Mouse (Mus musculus) lung, postnatal 0 days (tissue): ENCODE results near the gene Tjp2. TPM values are rescaled to one million over a fixed set of nuclear protein-coding genes. Genes with fewer than 3 reads are reported as not detected.

Source experiments
- ATAC-seq: fragments of 200-750 bp; cut with Nextera tagmentation; 2 replicates; pipeline ENCODE4 v1.8.0; 2017; ENCODE audit warnings: moderate library complexity
- DNase-seq: peaks from one replicate; pipeline ENCODE4 v3.0.0-alpha.2; 2016; ENCODE audit warnings: low spot score
- H3K27ac ChIP-seq: fragments of 300-500 bp; sonication (generic); 2 replicates; pipeline ENCODE4 v1.5.1; 2014; ENCODE audit warnings: antibody characterized with exemption, mild to moderate bottlenecking, low read length, mixed read lengths
- H3K27me3 ChIP-seq: fragments of 300-500 bp; sonication (generic); replicated peaks from 2 replicates; pipeline ENCODE4 v1.6.1; 2014; ENCODE audit warnings: low read length, mixed read lengths; ENCODE audit not compliant: insufficient read depth
- H3K36me3 ChIP-seq: fragments of 300-500 bp; sonication (generic); 2 replicates; pipeline ENCODE4 v1.6.1; 2014; ENCODE audit warnings: low read length, mixed read lengths; ENCODE audit not compliant: insufficient read depth
- H3K4me1 ChIP-seq: fragments of 300-500 bp; sonication (generic); 2 replicates; pipeline ENCODE4 v1.6.1; 2014; ENCODE audit warnings: antibody characterized with exemption, low read depth, low read length, mixed read lengths; ENCODE audit not compliant: insufficient read depth
- H3K4me2 ChIP-seq: fragments of 300-500 bp; sonication (generic); replicated peaks from 2 replicates; pipeline ENCODE4 v1.6.1; 2014; ENCODE audit warnings: low read depth, mild to moderate bottlenecking, low read length, moderate library complexity, mixed read lengths
- H3K4me3 ChIP-seq: fragments of 300-500 bp; sonication (generic); 2 replicates; pipeline ENCODE4 v1.5.1; 2014; ENCODE audit warnings: low read depth, low read length
- H3K9ac ChIP-seq: fragments of 300-500 bp; sonication (generic); replicated peaks from 2 replicates; pipeline ENCODE4 v1.6.1; 2014; ENCODE audit warnings: low read depth, mild to moderate bottlenecking
- H3K9me3 ChIP-seq: fragments of 300-500 bp; sonication (generic); 2 replicates; pipeline ENCODE4 v1.6.1; 2016; ENCODE audit warnings: low read length, mixed read lengths
- CTCF ChIP-seq: IDR thresholded peaks from 2 replicates; pipeline ENCODE4 v1.5.1; 2016; ENCODE audit warnings: antibody characterized with exemption, mild to moderate bottlenecking
- EP300 ChIP-seq: IDR thresholded peaks from 2 replicates; pipeline ENCODE4 v1.6.1; 2016; ENCODE audit warnings: antibody characterized with exemption, mild to moderate bottlenecking, control low read depth
- WGBS: fragments of 180-500 bp; shearing (Covaris S2); extraction: QIAGEN DNeasy Blood & Tissue Kit; methylation state at CpG from one replicate; pipeline ENCODE4 v1.1.7; 2014; 5-methylcytosine and 5-hydroxymethylcytosine counted together
- polyA plus RNA-seq: library from polyadenylated mRNA; unstranded; fragments of >200 nt; fragmentation: Nextera tagmentation; extraction: Ambion mirVana; gene quantifications from 2 replicates; pipeline ENCODE4 v1.2.1, GENCODE M21; 2015

The Tjp2 gene
- polyA plus RNA-seq, 1 experiment from 2014 or later: 37.8 TPM

GRCm38 (mm10) chr19:24217851-24218250, 7.0 kb downstream of the Tjp2 start:
- Histone ChIP-seq H3K4me3 (no peak overlapping the region), H3K36me3 (no peaks in the 10 kb centered on the region), H3K4me2 (no peak overlapping the region), H3K27ac (no peak overlapping the region), H3K27me3 (no peaks in the 10 kb centered on the region), H3K4me1 (no peaks in the 10 kb centered on the region), H3K9me3 (no peaks in the 10 kb centered on the region), H3K9ac (no peak overlapping the region)
- ATAC-seq: no peak
- no peak for DNase-seq
- TF ChIP-seq EP300 (no peak), CTCF (no peak)

DNA sequence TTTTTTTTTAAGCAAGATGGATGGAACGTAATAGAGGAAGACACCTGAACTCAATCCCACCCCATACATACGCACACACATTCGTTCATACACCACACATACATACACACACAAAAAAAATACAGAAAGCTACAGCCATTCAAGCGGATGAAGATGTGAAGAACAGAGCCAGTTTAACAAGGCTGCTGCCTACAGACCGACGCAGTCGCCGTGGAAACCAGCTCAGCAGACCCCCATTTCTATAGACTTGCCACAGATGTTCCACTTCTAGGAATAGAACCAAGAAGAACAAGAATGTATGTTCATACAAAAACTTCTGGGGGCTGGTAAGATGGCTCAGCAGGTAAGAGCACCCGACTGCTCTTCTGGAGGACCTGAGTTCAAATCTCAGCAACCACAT, 8.1 kb downstream of the Tjp2 start:
- DNase-seq (no peak), ATAC-seq (no peak)
- Histone ChIP-seq H3K9me3 (no peaks in the 10 kb centered on the region), H3K27me3 (no peaks in the 10 kb centered on the region), H3K4me3 (no peak overlapping the region), H3K27ac (no peak overlapping the region), H3K4me2 (no peak overlapping the region), H3K4me1 (no peaks in the 10 kb centered on the region), H3K9ac (no peak overlapping the region), H3K36me3 (no peaks in the 10 kb centered on the region)
- TF ChIP-seq CTCF (no peak), EP300 (no peak)
- 91% methylated on average over 9 of the region's 9 CpGs for WGBS

DNA sequence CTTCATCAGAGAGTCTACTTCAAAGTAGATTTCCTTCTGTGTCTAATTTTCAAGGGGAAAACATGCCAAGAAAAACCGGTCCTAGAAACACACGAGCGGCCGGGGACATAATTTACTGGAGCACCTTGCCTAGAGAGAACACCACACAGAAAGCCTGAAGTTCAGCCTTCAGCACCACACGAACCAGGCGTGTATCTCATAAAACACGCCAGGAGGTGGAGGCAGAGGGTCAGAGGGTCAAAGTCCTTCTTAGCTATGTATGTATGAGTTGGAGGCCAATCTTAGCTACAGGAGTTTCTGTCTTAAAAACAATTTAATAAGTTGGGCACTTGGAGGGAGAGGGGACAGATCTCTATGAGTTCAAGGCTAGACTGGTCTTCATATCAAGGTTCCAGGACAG, 9.9 kb downstream of the Tjp2 start:
- Histone ChIP-seq H3K9me3 (no peaks in the 10 kb centered on the region), H3K9ac (no peak overlapping the region), H3K4me2 (no peak overlapping the region), H3K4me3 (no peak overlapping the region), H3K36me3 (no peaks in the 10 kb centered on the region), H3K4me1 (no peaks in the 10 kb centered on the region), H3K27me3 (no peaks in the 10 kb centered on the region), H3K27ac (no peak overlapping the region)
- whole genome bisulfite sequencing: 56% methylated on average over 7 of the region's 7 CpGs
- DNase-seq: no peak
- no peak for ATAC-seq
- TF ChIP-seq EP300 (no peak), CTCF (peak; percentile 42)

GRCm38 (mm10) chr19:24213299-24213698, 11.5 kb downstream of the Tjp2 start:
- H3K4me2 ChIP-seq: no peak overlapping the region
- H3K27me3 ChIP-seq: no peaks in the 10 kb centered on the region
- H3K4me1 ChIP-seq: no peaks in the 10 kb centered on the region
- 0 out of 2 replicates have a peak overlapping the region, but pooled peaks have one; percentile 14 for H3K27ac ChIP-seq
- DNase-seq: no peak
- no peaks in the 10 kb centered on the region for H3K9me3 ChIP-seq
- H3K4me3 ChIP-seq: no peak overlapping the region
- WGBS: 39% methylated on average over 7 of the region's 7 CpGs
- TF ChIP-seq CTCF (no peak), EP300 (no peak)
- no peak overlapping the region for H3K9ac ChIP-seq
- ATAC-seq: peak; percentile 10; the same call in 1 of the 2 replicates
- H3K36me3 ChIP-seq: no peaks in the 10 kb centered on the region

DNA sequence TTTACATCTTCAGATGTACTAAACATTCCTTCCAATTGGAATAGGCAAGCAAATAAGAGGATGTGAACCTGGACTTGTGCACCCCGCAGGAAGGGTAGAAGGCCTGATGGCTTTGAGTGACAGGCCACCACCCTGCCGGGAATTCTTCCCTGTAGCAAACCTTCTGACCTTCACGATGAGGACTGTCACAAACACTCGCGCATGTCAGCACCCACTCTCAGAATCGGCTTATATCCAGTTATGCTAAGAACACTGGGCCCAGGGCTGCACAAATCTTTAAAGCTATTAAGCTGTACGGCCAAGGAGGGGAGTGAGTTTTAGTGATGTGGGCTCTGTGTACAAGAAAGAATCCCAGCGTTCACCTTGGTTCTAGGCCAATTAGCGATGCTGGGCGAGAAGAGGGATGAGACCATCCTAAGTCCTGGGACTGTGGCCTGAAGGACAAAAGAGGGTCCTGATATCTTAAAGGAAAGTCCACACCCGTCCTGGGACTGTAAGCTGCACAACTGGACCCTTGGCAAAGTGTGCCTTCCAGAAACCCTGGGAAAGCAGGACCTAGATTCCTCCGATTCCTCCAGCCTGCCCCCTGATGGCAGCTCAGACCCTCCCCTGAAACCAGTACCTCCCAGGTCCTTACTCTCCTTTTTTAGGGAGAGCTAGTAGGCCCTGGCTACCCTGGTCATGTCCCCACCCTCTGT, 12.1 kb downstream of the Tjp2 start:
- ATAC-seq: no peak
- no peak for DNase-seq
- no peaks in the 10 kb centered on the region for H3K36me3 ChIP-seq
- 67% methylated on average over 12 of the region's 12 CpGs for WGBS
- no peak overlapping the region for H3K4me3 ChIP-seq
- no peak overlapping the region for H3K4me2 ChIP-seq
- H3K27me3 ChIP-seq: no peaks in the 10 kb centered on the region
- no peak overlapping the region for H3K27ac ChIP-seq
- H3K9me3 ChIP-seq: no peaks in the 10 kb centered on the region
- H3K4me1 ChIP-seq: no peaks in the 10 kb centered on the region
- H3K9ac ChIP-seq: no peak overlapping the region
- no peak for TF ChIP-seq CTCF

- Histone ChIP-seq H3K4me2 (no peak overlapping the region), H3K36me3 (no peaks in the 10 kb centered on the region), H3K4me1 (no peaks in the 10 kb centered on the region), H3K27me3 (no peaks in the 10 kb centered on the region), H3K9ac (no peak overlapping the region), H3K9me3 (no peaks in the 10 kb centered on the region), H3K27ac (no peak overlapping the region), H3K4me3 (no peak overlapping the region)
- DNase-seq: peak; percentile 48
- TF ChIP-seq CTCF (no peak), EP300 (no peak)
- peak; percentile 72 for ATAC-seq
- WGBS: 28% methylated on average over 10 of the region's 10 CpGs
Observed at GRCm38 (mm10) chr19:24211168-24211567, 13.7 kb downstream of the Tjp2 start.

DNA sequence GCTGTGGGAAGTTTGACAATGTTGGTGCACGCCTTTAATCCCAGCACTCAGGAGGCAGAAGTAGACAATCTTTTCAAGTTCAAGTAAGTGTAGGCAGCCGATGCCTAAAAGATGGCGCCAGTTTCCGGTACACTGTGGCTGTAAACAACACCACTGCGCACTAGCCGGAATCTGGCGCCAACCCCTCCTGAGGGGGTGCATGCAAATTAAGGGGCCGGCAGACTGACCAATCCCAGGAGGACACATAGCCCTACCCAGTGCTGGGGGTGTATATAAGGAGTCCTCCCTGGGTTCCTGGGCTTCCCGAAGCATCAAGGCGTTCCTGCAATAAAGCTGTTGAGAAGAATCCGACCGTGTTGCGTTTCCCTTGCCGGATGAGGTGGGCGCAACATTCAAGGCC, 15.3 kb downstream of the Tjp2 start:
- H3K4me2 ChIP-seq: no peak overlapping the region

More for the DNA sequence above, 15.3 kb downstream of the Tjp2 start:
- Histone ChIP-seq H3K9ac (no peak overlapping the region), H3K4me3 (no peak overlapping the region), H3K27me3 (no peaks in the 10 kb centered on the region), H3K9me3 (no peaks in the 10 kb centered on the region), H3K36me3 (no peaks in the 10 kb centered on the region), H3K4me1 (no peaks in the 10 kb centered on the region), H3K27ac (no peak overlapping the region)
- TF ChIP-seq CTCF: no peak
- no peak for TF ChIP-seq EP300
- ATAC-seq (no peak), DNase-seq (no peak)
- WGBS: 93% methylated on average over 15 of the region's 15 CpGs
